Mouse (Mus musculus): ENCODE data around the gene Ttf1.
A peak's percentile ranks its signal among the peaks of the same experiment; 100 is the strongest.

Ttf1 gene

DNA sequence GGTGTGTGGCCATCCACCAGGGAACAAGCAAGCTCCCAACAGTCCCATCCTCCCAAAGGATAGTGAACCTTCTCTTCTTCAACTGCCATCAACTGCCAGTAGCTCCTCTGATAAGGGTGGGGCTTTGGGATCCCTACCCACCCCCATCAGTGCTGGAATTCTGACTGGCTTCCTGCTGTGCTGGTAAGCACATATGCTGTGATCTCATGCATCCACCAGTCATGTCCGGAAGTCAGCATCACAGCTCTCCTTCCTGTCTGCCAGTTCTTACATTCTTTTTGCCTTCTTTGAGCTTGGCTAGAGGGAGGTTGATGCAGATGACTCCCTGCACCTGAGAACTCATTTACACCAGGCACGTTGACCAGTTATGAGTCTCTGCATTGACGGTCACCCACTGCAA lies 62.4 kb downstream of the Ttf1 start:
- ATAC-seq (ENCODE audit: insufficient number of reproducible peaks, low FRiP score, low TSS enrichment) = no peak

GRCm38 (mm10) chr2:29123907-29124569 lies 64.0 kb downstream of the Ttf1 start, which contains the start of gene Setx:
Gene Setx (plus strand): TSS chr2:29124181.
- no peak for ATAC-seq (ENCODE audit: insufficient number of reproducible peaks, low FRiP score, low TSS enrichment)

- no peak for ATAC-seq (ENCODE audit: insufficient number of reproducible peaks, low FRiP score, low TSS enrichment)
Measured at GRCm38 (mm10) chr2:29124571-29124935, 64.5 kb downstream of the Ttf1 start.

DNA sequence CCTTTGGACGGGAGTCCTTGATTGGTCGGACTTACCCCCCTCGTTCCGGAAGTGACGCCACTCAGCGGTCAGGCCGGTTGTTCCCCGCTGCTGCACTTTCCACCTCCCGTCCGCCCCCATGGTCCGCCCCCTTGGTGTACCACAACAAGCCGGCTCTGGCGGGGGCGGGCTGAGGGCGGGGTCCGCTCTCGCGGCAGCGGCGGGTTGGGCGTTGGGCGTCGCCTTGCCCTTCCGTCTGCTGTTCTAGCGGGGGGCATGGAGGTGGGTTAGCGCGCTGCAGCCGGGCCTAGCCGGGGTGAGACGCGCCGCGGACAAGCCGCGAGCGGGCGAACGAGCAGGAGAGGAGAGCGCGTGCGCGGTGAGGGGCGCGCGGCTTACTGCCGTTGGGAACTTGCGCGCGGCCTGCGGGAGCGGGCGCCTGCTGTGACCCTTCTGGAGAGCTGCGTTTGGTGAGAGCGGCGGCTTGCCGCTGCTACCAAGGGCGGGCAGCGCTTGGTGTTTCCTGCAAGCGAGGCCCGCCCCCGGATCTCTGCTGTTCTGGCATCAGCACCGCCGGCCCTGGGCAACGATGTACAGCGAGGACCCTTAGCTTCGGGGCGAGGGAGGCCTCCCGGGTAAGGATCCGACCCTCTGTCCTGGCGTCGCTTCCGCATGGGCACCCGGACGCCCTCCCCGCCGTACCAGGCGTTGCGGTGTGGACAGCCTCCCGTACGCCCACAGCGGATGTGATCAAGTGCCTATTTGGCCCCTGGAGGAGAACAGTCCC lies 65.1 kb downstream of the Ttf1 start:
- ATAC-seq (ENCODE audit: insufficient number of reproducible peaks, low FRiP score, low TSS enrichment) = peak; percentile 97

DNA sequence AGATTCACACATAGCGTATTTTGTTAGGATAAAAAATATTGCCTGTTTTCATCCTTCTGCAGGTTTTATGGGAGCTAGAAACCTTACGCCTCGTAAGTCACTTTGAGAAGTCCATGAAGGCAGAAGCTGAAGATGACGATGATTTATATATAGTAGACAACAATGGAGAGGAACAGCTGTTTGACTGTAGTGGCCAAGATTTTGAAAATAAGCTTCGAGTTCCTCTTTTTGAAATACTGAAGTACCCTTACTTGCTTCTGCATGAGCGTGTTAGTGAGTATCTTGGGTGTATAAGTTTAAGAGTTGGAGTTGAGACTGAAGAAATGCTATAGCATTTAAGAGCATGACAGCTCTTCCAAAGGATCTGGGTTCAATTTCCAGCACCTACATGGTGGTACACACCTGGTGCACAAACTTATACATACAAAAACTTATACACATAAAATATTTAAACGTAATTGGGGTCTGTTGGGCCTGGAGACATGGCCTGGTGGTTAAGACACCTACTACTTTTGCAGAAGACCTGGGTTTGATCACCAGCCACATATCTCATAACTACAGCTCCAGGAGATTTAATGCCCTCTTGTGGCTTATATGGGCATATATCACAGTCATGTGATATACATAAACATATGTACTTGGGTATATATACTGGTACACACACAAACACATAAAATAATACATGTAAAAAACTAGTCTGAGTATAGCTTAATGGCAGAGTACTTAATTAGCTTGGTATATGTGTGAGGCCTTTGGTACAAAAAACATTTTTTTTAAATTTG lies 70.2 kb downstream of the Ttf1 start:
- no peak for ATAC-seq (ENCODE audit: insufficient number of reproducible peaks, low FRiP score, low TSS enrichment)

DNA sequence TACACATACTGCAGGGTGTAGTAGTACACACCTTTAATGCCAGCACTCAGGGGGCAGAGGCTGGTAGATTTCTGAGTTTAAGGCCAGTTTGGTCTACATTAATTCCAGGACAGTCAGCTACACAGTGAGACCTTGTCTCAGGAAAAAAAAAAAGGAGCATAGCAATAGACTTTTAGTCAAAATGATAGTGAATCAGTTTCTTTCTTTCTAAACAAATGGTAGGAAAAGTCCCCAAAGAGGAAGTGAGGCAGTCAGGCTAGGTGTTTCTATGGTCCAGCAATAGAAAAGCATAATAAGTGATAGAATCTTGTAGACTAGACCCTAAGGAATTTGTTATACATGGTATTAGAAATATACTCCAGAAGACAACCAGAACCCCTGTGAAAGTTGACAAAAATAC lies 75.1 kb downstream of the Ttf1 start:
- no peak for ATAC-seq (ENCODE audit: insufficient number of reproducible peaks, low FRiP score, low TSS enrichment)

Measured in cerebellum, adult (tissue).